Mouse (Mus musculus) lung, embryonic 15.5 days (tissue): ENCODE data around the gene Myo15. TPM values are rescaled to one million over a fixed set of nuclear protein-coding genes. Genes with fewer than 3 reads are reported as not detected.
A peak's percentile ranks its signal among the peaks of the same experiment; 100 is the strongest.

Experiments used
- ATAC-seq: fragments of 200-750 bp; cut with Nextera tagmentation; 2 replicates; pipeline ENCODE4 v1.8.0; 2017; ENCODE audit warnings: moderate number of reproducible peaks, borderline replicate concordance; ENCODE audit not compliant: low FRiP score, low TSS enrichment; ENCODE audit errors: extremely low read depth
- H3K27ac ChIP-seq: fragments of 300-500 bp; sonication (generic); 2 replicates; pipeline ENCODE4 v1.5.1; 2015; ENCODE audit warnings: moderate library complexity, mild to moderate bottlenecking, inconsistent platforms
- H3K27me3 ChIP-seq: fragments of 300-500 bp; sonication (generic); 2 replicates; pipeline ENCODE4 v1.6.1; 2015; ENCODE audit warnings: inconsistent platforms
- H3K36me3 ChIP-seq: fragments of 300-500 bp; sonication (generic); 2 replicates; pipeline ENCODE4 v1.6.1; 2015; ENCODE audit warnings: inconsistent platforms
- H3K4me1 ChIP-seq: fragments of 300-500 bp; sonication (generic); 2 replicates; pipeline ENCODE4 v1.6.1; 2015; ENCODE audit warnings: inconsistent platforms
- H3K4me2 ChIP-seq: fragments of 300-500 bp; sonication (generic); 2 replicates; pipeline ENCODE4 v1.6.1; 2015; ENCODE audit warnings: inconsistent platforms, mild to moderate bottlenecking, moderate library complexity
- H3K4me3 ChIP-seq: fragments of 300-500 bp; sonication (generic); 2 replicates; pipeline ENCODE4 v1.5.1; 2015; ENCODE audit warnings: mild to moderate bottlenecking, inconsistent platforms
- H3K9ac ChIP-seq: fragments of 300-500 bp; sonication (generic); 2 replicates; pipeline ENCODE4 v1.6.1; 2015; ENCODE audit warnings: inconsistent platforms
- H3K9me3 ChIP-seq: fragments of 300-500 bp; sonication (generic); 2 replicates; pipeline ENCODE4 v1.6.1; 2016; ENCODE audit warnings: inconsistent platforms
- WGBS: fragments of 180-500 bp; shearing (Covaris S2); methylation state at CpG from one replicate; pipeline ENCODE4 v1.1.7; 2015; 5-methylcytosine and 5-hydroxymethylcytosine counted together
- polyA plus RNA-seq: library from polyadenylated mRNA; unstranded; fragments of >200 nt; fragmentation: Nextera tagmentation; extraction: Ambion mirVana; gene quantifications from 2 replicates; pipeline ENCODE4 v1.2.1, GENCODE M21; 2015

Gene Myo15
- polyA plus RNA-seq, 1 experiment from 2014 or later, result 0.09 TPM

GRCm38 (mm10) chr11:60508950-60509349, 39.8 kb downstream of the Myo15 start:
- Histone ChIP-seq H3K4me1 (peaks cover 6% of the 10 kb centered on the region), H3K9me3 (no peaks in the 10 kb centered on the region), H3K36me3 (no peaks in the 10 kb centered on the region), H3K9ac (no peak overlapping the region), H3K27ac (no peak overlapping the region), H3K4me3 (peak overlapping the region; percentile 34), H3K27me3 (peaks cover 25% of the 10 kb centered on the region; the same call in 1 of the 2 replicates), H3K4me2 (peak overlapping the region; percentile 62)
- 4% methylated on average over 11 of the region's 11 CpGs for WGBS
- no peak for ATAC-seq

- Histone ChIP-seq H3K4me2 (peak overlapping the region; percentile 62), H3K36me3 (no peaks in the 10 kb centered on the region), H3K27ac (no peak overlapping the region), H3K9me3 (no peaks in the 10 kb centered on the region), H3K27me3 (peaks cover 25% of the 10 kb centered on the region; the same call in 1 of the 2 replicates), H3K9ac (peak overlapping the region; percentile 20; the same call in 1 of the 2 replicates), H3K4me1 (peaks cover 6% of the 10 kb centered on the region), H3K4me3 (peak overlapping the region; percentile 34)
- 2% methylated on average over 25 of the region's 25 CpGs for WGBS
- no peak for ATAC-seq
Measured at GRCm38 (mm10) chr11:60509500-60509899, 40.4 kb downstream of the Myo15 start.

GRCm38 (mm10) chr11:60511893-60512292, 42.8 kb downstream of the Myo15 start:
- H3K4me1 ChIP-seq, result peaks cover 6% of the 10 kb centered on the region
- ATAC-seq, result no peak
- no peaks in the 10 kb centered on the region for H3K9me3 ChIP-seq
- 62% methylated on average over 1 of the region's 1 CpGs for WGBS
- H3K27me3 ChIP-seq, result peaks cover 25% of the 10 kb centered on the region; the same call in 1 of the 2 replicates
- no peak overlapping the region for H3K9ac ChIP-seq
- H3K4me3 ChIP-seq, result no peak overlapping the region
- H3K36me3 ChIP-seq, result no peaks in the 10 kb centered on the region
- H3K27ac ChIP-seq, result no peak overlapping the region
- H3K4me2 ChIP-seq, result no peak overlapping the region

GRCm38 (mm10) chr11:60512520-60512919, 43.4 kb downstream of the Myo15 start:
- Histone ChIP-seq H3K4me2 (no peak overlapping the region), H3K4me1 (peaks cover 6% of the 10 kb centered on the region), H3K4me3 (no peak overlapping the region), H3K27ac (no peak overlapping the region), H3K27me3 (peaks cover 25% of the 10 kb centered on the region; the same call in 1 of the 2 replicates), H3K36me3 (no peaks in the 10 kb centered on the region), H3K9me3 (no peaks in the 10 kb centered on the region), H3K9ac (no peak overlapping the region)
- 67% methylated on average over 2 of the region's 2 CpGs for WGBS
- no peak for ATAC-seq

GRCm38 (mm10) chr11:60514941-60515340, 45.8 kb downstream of the Myo15 start:
- Histone ChIP-seq H3K27me3 (peaks cover 8% of the 10 kb centered on the region; the same call in 1 of the 2 replicates), H3K36me3 (no peaks in the 10 kb centered on the region), H3K4me3 (no peak overlapping the region), H3K4me2 (no peak overlapping the region), H3K9me3 (no peaks in the 10 kb centered on the region), H3K9ac (no peak overlapping the region), H3K4me1 (no peaks in the 10 kb centered on the region), H3K27ac (0 out of 2 replicates have a peak overlapping the region, but pooled peaks have one; percentile 16)
- 47% methylated on average over 2 of the region's 2 CpGs for WGBS
- ATAC-seq, result peak; percentile 35; the same call in 1 of the 2 replicates

GRCm38 (mm10) chr11:60518305-60518704, 49.2 kb downstream of the Myo15 start:
- WGBS, result 72% methylated on average over 4 of the region's 4 CpGs

GRCm38 (mm10) chr11:60522027-60522426, 52.9 kb downstream of the Myo15 start:
- 66% methylated on average over 5 of the region's 5 CpGs for WGBS
- Histone ChIP-seq H3K4me2 (no peak overlapping the region), H3K4me1 (no peaks in the 10 kb centered on the region), H3K4me3 (no peak overlapping the region), H3K9me3 (no peaks in the 10 kb centered on the region), H3K36me3 (no peaks in the 10 kb centered on the region), H3K9ac (no peak overlapping the region), H3K27ac (no peak overlapping the region), H3K27me3 (no peaks in the 10 kb centered on the region)
- ATAC-seq, result no peak

More at GRCm38 (mm10) chr11:60518305-60518704, 49.2 kb downstream of the Myo15 start:
- no peaks in the 10 kb centered on the region for H3K9me3 ChIP-seq
- no peaks in the 10 kb centered on the region for H3K36me3 ChIP-seq
- no peaks in the 10 kb centered on the region for H3K4me1 ChIP-seq
- H3K4me3 ChIP-seq, result no peak overlapping the region
- no peak overlapping the region for H3K27ac ChIP-seq
- H3K9ac ChIP-seq, result no peak overlapping the region
- no peaks in the 10 kb centered on the region for H3K27me3 ChIP-seq
- no peak overlapping the region for H3K4me2 ChIP-seq
- no peak for ATAC-seq

DNA sequence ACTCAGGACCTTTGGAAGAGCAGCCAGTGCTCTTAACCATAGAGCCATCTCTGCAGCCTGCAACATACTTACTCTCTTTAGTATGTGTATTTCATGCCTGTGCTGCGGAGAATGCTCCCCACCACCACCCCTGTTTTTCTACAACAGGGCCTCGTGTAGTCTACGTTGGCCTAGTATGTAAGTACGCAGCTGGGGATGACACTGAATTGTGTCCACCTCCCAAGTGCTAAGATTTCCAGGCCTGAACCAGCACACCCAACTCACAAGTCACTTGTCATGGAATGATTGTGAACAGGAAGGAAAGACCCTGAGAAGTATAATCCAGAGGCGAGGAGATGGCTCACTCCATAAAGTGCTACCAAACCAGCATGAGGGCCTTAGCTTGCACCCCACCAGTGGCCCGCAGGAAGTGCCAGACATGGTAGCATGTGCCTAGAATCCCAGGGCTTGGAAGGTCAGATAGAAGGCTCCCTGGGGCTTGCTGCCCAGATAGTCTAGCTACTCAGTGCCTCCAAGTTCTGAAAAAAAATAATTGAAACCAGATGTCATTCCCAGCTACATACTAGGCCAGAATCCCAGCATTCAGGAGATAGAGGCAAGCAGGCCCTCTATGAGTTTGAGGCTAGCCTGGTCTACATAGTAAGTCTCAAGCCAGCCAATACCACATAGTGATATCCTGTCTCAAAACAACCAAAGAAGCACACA, 53.7 kb downstream of the Myo15 start:
- Histone ChIP-seq H3K27ac (no peak overlapping the region), H3K36me3 (no peaks in the 10 kb centered on the region), H3K4me1 (no peaks in the 10 kb centered on the region), H3K9ac (no peak overlapping the region), H3K27me3 (no peaks in the 10 kb centered on the region), H3K4me3 (no peak overlapping the region), H3K9me3 (no peaks in the 10 kb centered on the region), H3K4me2 (no peak overlapping the region)
- WGBS, result 75% methylated on average over 6 of the region's 6 CpGs
- ATAC-seq, result no peak

DNA sequence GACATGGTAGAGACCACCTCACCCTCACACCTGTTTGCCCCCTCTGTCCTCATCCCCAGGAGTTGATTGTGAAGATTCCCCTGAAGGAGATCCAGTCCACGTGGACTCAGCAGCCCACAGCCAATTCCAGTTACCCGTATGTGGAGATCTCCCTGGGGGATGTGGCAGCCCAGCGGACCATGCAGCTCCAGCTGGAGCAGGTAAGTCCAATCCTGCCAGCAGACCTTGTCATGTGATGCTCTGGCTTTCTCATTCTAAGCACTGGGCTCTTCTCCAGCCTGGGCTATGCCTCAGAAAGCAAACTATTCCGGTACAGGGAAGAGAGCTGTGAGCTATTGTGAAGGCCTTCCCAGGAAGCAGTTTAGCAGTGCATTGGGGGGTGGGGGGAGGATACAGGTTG, 57.3 kb downstream of the Myo15 start:
- WGBS, result 65% methylated on average over 4 of the region's 4 CpGs
- Histone ChIP-seq H3K9ac (no peak overlapping the region), H3K36me3 (no peaks in the 10 kb centered on the region), H3K27me3 (no peaks in the 10 kb centered on the region), H3K4me3 (no peak overlapping the region), H3K4me2 (no peak overlapping the region), H3K9me3 (no peaks in the 10 kb centered on the region), H3K4me1 (no peaks in the 10 kb centered on the region), H3K27ac (no peak overlapping the region)
- no peak for ATAC-seq

DNA sequence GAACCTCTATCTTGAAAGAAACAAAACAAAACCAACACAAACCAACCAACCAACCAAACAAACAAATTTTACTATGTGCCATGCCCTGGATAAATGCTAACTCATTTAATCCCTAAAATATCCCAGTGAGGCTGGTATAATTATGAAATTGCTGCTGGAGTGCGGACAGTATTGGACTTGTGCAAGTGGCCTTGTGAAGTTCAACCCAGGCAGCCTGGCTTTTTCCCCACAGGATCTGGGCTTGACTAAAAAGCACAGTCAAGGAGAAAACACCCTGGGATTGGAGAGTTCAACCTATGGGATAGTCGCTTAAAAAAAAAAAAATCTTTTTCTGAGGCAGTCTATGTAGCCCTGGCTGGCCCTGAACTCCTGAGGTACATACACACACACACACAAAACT, 66.5 kb downstream of the Myo15 start:
- H3K9ac ChIP-seq, result 0 out of 2 replicates have a peak overlapping the region, but pooled peaks have one; percentile 93
- 90% methylated on average over 2 of the region's 2 CpGs for WGBS
- peak overlapping the region; percentile 86; the same call in 1 of the 2 replicates for H3K4me2 ChIP-seq
- H3K27me3 ChIP-seq, result no peaks in the 10 kb centered on the region
- no peaks in the 10 kb centered on the region for H3K36me3 ChIP-seq
- peak overlapping the region; percentile 100; the same call in 1 of the 2 replicates for H3K27ac ChIP-seq
- no peaks in the 10 kb centered on the region for H3K9me3 ChIP-seq
- H3K4me3 ChIP-seq, result no peak overlapping the region
- H3K4me1 ChIP-seq, result peaks cover 20% of the 10 kb centered on the region
- ATAC-seq, result no peak

GRCm38 (mm10) chr11:60536180-60536858, 67.2 kb downstream of the Myo15 start, which contains the start of gene Alkbh5:
Gene Alkbh5, plus strand, starts transcription at chr11:60536381.
- Histone ChIP-seq H3K9ac (peak within 1 kb of the TSS; percentile 93), H3K4me3 (peak within 1 kb of the TSS; percentile 89), H3K27me3 (no peaks in the 10 kb centered on the region), H3K27ac (peak within 1 kb of the TSS; percentile 100), H3K9me3 (no peaks in the 10 kb centered on the region), H3K4me2 (peak within 1 kb of the TSS; percentile 86), H3K36me3 (no peaks in the 10 kb centered on the region), H3K4me1 (peaks cover 27% of the 10 kb centered on the region)
- ATAC-seq, result no peak
- WGBS, result 16% methylated on average over 9 of the region's 9 CpGs
